Mouse (Mus musculus): ENCODE data around the gene Vdr. TPM values are rescaled to one million over a fixed set of nuclear protein-coding genes. Genes with fewer than 3 reads are reported as not detected.

Gene Vdr
- total and polyA plus RNA-seq, 2 experiments: 0.04 to 0.09 TPM

- no peaks in the 10 kb centered on the region for H3K79me2 ChIP-seq (ENCODE audit: control insufficient read depth, insufficient read depth, low read length)
- no peak for DNase-seq (ENCODE audit: extremely low read depth, low read depth, low spot score)
- H3K4me3 ChIP-seq (ENCODE audit: insufficient read depth, low read depth, low read length): no peak overlapping the region
- no peak overlapping the region for H3K9ac ChIP-seq (ENCODE audit: low read depth, low read length)
- no peaks in the 10 kb centered on the region for H3K36me3 ChIP-seq (ENCODE audit: control insufficient read depth, insufficient read depth, low read length)
- TF ChIP-seq POLR2A (IDR thresholded peaks at IDR 0.05; ENCODE audit: extremely low read depth, insufficient read depth, low read length) (no peak), CTCF (IDR thresholded peaks at IDR 0.05; ENCODE audit: low read depth, low read length) (no peak)
- H3K27ac ChIP-seq (replicated peaks; ENCODE audit: insufficient read depth, low read depth, low read length): no peak overlapping the region
- no peaks in the 10 kb centered on the region; the same call in 1 of the 2 replicates for H3K27me3 ChIP-seq (ENCODE audit: control insufficient read depth, insufficient read depth, low read length)
- H3K4me1 ChIP-seq (ENCODE audit: control insufficient read depth, insufficient read depth, low read length): no peaks in the 10 kb centered on the region
- 87% methylated on average over 4 of the region's 4 CpGs for WGBS
Measured at GRCm38 (mm10) chr15:97858431-97858830, 52.0 kb downstream of the Vdr start.

DNA sequence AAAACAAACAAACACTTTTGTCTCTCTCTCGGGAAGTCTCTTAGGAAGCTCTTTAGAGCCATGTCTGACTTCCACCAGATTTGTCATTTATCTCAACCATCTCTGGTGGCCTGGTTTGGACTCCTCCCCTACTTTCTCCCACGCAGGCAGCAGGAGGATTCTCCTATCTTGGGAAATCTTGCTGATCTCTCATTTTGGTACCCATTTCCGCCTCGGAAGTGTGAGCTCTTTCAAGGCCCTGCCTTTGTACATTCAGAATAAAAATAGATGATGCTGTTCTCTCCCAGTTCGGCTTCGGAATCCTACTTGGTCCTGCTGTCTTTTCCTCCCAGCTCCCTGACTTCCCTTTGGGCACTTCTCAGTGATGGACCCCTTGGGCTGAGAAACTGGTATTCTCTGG is 55.9 kb downstream of the Vdr start:
- TF ChIP-seq CTCF (IDR thresholded peaks at IDR 0.05; ENCODE audit: low read depth, low read length) (no peak), POLR2A (IDR thresholded peaks at IDR 0.05; ENCODE audit: extremely low read depth, insufficient read depth, low read length) (no peak)
- no peak overlapping the region for H3K9ac ChIP-seq (ENCODE audit: low read depth, low read length)
- WGBS: 55% methylated on average over 6 of the region's 6 CpGs
- no peaks in the 10 kb centered on the region for H3K36me3 ChIP-seq (ENCODE audit: control insufficient read depth, insufficient read depth, low read length)
- no peaks in the 10 kb centered on the region for H3K27me3 ChIP-seq (ENCODE audit: control insufficient read depth, insufficient read depth, low read length)
- DNase-seq (ENCODE audit: extremely low read depth, low read depth, low spot score): no peak
- no peaks in the 10 kb centered on the region for H3K79me2 ChIP-seq (ENCODE audit: control insufficient read depth, insufficient read depth, low read length)
- no peaks in the 10 kb centered on the region for H3K4me1 ChIP-seq (ENCODE audit: control insufficient read depth, insufficient read depth, low read length)
- no peak overlapping the region for H3K4me3 ChIP-seq (ENCODE audit: insufficient read depth, low read depth, low read length)
- H3K27ac ChIP-seq (replicated peaks; ENCODE audit: insufficient read depth, low read depth, low read length): no peak overlapping the region

DNA sequence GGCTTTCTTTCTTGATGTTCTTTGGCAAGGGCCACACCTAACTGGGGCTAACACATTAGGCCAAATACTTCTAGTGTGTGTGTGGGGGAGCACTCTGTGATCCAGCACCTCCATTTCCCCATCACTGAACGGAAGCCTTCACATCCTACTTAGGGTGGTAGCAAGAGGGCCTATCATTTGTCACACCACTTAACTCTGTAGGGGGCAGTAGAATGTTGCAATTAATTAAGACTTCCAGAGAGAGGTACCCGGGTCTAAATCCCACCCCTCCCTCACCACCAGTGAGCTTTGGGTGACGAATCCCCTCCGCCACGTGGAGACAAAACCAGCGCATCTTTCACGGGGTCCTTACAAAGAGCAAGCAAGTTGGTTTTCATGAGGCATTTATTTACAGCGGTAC is 56.4 kb downstream of the Vdr start:
- Histone ChIP-seq H3K4me3 (ENCODE audit: insufficient read depth, low read depth, low read length) (no peak overlapping the region), H3K36me3 (ENCODE audit: control insufficient read depth, insufficient read depth, low read length) (no peaks in the 10 kb centered on the region), H3K4me1 (ENCODE audit: control insufficient read depth, insufficient read depth, low read length) (no peaks in the 10 kb centered on the region), H3K79me2 (ENCODE audit: control insufficient read depth, insufficient read depth, low read length) (no peaks in the 10 kb centered on the region), H3K27me3 (ENCODE audit: control insufficient read depth, insufficient read depth, low read length) (no peaks in the 10 kb centered on the region), H3K9ac (ENCODE audit: low read depth, low read length) (no peak overlapping the region), H3K27ac (replicated peaks; ENCODE audit: insufficient read depth, low read depth, low read length) (no peak overlapping the region)
- WGBS: 48% methylated on average over 8 of the region's 8 CpGs
- DNase-seq (ENCODE audit: extremely low read depth, low read depth, low spot score): no peak
- TF ChIP-seq CTCF (IDR thresholded peaks at IDR 0.05; ENCODE audit: low read depth, low read length) (no peak), POLR2A (IDR thresholded peaks at IDR 0.05; ENCODE audit: extremely low read depth, insufficient read depth, low read length) (no peak)

DNA sequence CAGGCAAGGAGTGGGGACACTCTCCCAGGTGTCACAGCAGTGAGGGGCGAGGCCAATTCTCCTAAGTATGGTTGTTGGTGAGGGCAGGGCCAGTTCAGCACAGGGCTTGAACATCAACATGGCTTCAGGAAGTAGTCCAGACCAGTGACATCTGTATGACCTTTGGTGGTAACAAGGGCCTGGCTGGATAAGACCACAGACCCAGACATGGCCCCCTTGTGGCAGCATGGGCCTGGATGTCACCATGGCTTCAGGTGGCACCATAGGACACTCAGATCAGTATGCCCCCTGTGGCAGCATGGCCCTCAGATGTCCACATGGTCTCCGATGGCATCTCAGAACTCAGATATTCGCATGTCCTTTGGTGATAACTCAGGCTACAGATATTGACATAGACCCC is 58.1 kb downstream of the Vdr start:
- H3K4me1 ChIP-seq (ENCODE audit: control insufficient read depth, insufficient read depth, low read length): no peaks in the 10 kb centered on the region
- TF ChIP-seq POLR2A (IDR thresholded peaks at IDR 0.05; ENCODE audit: extremely low read depth, insufficient read depth, low read length) (no peak), CTCF (IDR thresholded peaks at IDR 0.05; ENCODE audit: low read depth, low read length) (no peak)
- H3K4me3 ChIP-seq (ENCODE audit: insufficient read depth, low read depth, low read length): no peak overlapping the region
- no peaks in the 10 kb centered on the region for H3K36me3 ChIP-seq (ENCODE audit: control insufficient read depth, insufficient read depth, low read length)
- no peak overlapping the region for H3K27ac ChIP-seq (replicated peaks; ENCODE audit: insufficient read depth, low read depth, low read length)
- no peaks in the 10 kb centered on the region for H3K79me2 ChIP-seq (ENCODE audit: control insufficient read depth, insufficient read depth, low read length)
- DNase-seq (ENCODE audit: extremely low read depth, low read depth, low spot score): no peak
- no peaks in the 10 kb centered on the region for H3K27me3 ChIP-seq (ENCODE audit: control insufficient read depth, insufficient read depth, low read length)
- 92% methylated on average over 3 of the region's 3 CpGs for WGBS
- H3K9ac ChIP-seq (ENCODE audit: low read depth, low read length): no peak overlapping the region

- Histone ChIP-seq H3K4me3 (ENCODE audit: insufficient read depth, low read depth, low read length) (no peak overlapping the region), H3K36me3 (ENCODE audit: control insufficient read depth, insufficient read depth, low read length) (no peaks in the 10 kb centered on the region), H3K27me3 (ENCODE audit: control insufficient read depth, insufficient read depth, low read length) (no peaks in the 10 kb centered on the region), H3K27ac (replicated peaks; ENCODE audit: insufficient read depth, low read depth, low read length) (no peak overlapping the region), H3K9ac (ENCODE audit: low read depth, low read length) (no peak overlapping the region), H3K4me1 (ENCODE audit: control insufficient read depth, insufficient read depth, low read length) (no peaks in the 10 kb centered on the region), H3K79me2 (ENCODE audit: control insufficient read depth, insufficient read depth, low read length) (no peaks in the 10 kb centered on the region)
- TF ChIP-seq POLR2A (IDR thresholded peaks at IDR 0.05; ENCODE audit: extremely low read depth, insufficient read depth, low read length) (no peak), CTCF (IDR thresholded peaks at IDR 0.05; ENCODE audit: low read depth, low read length) (no peak)
- no peak for DNase-seq (ENCODE audit: extremely low read depth, low read depth, low spot score)
- 87% methylated on average over 5 of the region's 5 CpGs for WGBS
Measured at GRCm38 (mm10) chr15:97851011-97851410, 59.4 kb downstream of the Vdr start.

DNA sequence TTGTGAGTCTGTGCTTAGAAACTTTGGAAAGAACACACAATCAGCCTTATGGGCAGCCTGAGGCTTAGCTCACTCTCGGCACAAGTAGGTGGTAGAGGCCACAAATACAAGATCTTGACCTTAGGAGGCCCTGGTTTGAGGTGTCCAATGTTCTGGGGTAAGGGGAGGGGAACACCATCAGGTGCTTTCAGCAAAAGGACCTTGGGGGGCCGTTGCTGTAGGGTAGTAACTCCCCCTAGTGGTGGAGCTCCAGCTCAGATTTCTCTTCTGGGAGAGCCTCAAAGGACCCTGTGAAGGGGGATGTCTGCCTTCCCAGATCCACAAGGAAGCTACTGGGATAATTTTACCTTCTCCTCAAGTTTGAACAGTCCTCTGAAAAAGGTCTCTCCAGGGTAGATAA is 60.0 kb downstream of the Vdr start:
- Histone ChIP-seq H3K36me3 (ENCODE audit: control insufficient read depth, insufficient read depth, low read length) (no peaks in the 10 kb centered on the region), H3K4me1 (ENCODE audit: control insufficient read depth, insufficient read depth, low read length) (no peaks in the 10 kb centered on the region), H3K27me3 (ENCODE audit: control insufficient read depth, insufficient read depth, low read length) (no peaks in the 10 kb centered on the region), H3K79me2 (ENCODE audit: control insufficient read depth, insufficient read depth, low read length) (no peaks in the 10 kb centered on the region), H3K4me3 (ENCODE audit: insufficient read depth, low read depth, low read length) (no peak overlapping the region), H3K27ac (replicated peaks; ENCODE audit: insufficient read depth, low read depth, low read length) (no peak overlapping the region), H3K9ac (ENCODE audit: low read depth, low read length) (no peak overlapping the region)
- TF ChIP-seq CTCF (IDR thresholded peaks at IDR 0.05; ENCODE audit: low read depth, low read length) (peak; percentile 39; the same call in 1 of the 2 replicates), POLR2A (IDR thresholded peaks at IDR 0.05; ENCODE audit: extremely low read depth, insufficient read depth, low read length) (no peak)
- 25% methylated on average over 2 of the region's 2 CpGs for WGBS
- no peak for DNase-seq (ENCODE audit: extremely low read depth, low read depth, low spot score)
